Mouse (Mus musculus): ENCODE measurements at regions not wholly inside any gene's neighbourhood (a gene's known extent, or its start where the extent isn't known, plus 50 kb on each side); places are given as distances from the start of the nearest gene placed in this dataset.

GRCm38 (mm10) chr9:59116561-59116960 lies 80.3 kb upstream of the Neo1 start:
- TF ChIP-seq CHD2 (IDR thresholded peaks at IDR 0.05; ENCODE audit: low read length) (no peak), GATA1 (IDR thresholded peaks at IDR 0.05; ENCODE audit: low read depth, low read length) (no peak), MXI1 (IDR thresholded peaks at IDR 0.05; ENCODE audit: low read depth, low read length) (no peak), POLR2AphosphoS2 (IDR thresholded peaks at IDR 0.05; ENCODE audit: low read length) (no peak), RAD21 (IDR thresholded peaks at IDR 0.05; ENCODE audit: low read depth, low read length) (no peak), NELFE (IDR thresholded peaks at IDR 0.05; ENCODE audit: low read depth, low read length) (no peak), ZC3H11A (IDR thresholded peaks at IDR 0.05; ENCODE audit: low read depth, low read length) (no peak), MEF2A (IDR thresholded peaks at IDR 0.05; ENCODE audit: extremely low read depth, insufficient replicate concordance, low read depth, low read length, poor library complexity, severe bottlenecking) (no peak)
- Histone ChIP-seq H3K4me1 (ENCODE audit: control insufficient read depth in 1 of 2, insufficient read depth in 2 of 2, low read length in 2 of 2) (peaks cover 0 to 2% of the 10 kb centered on the region in 2 experiments; a peak in 1 of 4 replicates), H3K79me2 (ENCODE audit: control insufficient read depth, insufficient read depth, low read length, poor library complexity) (no peaks in the 10 kb centered on the region), H3K4me3 (ENCODE audit: control insufficient read depth in 1 of 2, insufficient read depth in 1 of 2, low read depth in 2 of 2, low read length in 2 of 2) (no peak overlapping the region), H3K9me3 (replicated peaks; ENCODE audit: insufficient read depth, low read length) (no peaks in the 10 kb centered on the region), H3K9ac (ENCODE audit: control insufficient read depth, low read depth, low read length, poor library complexity, severe bottlenecking) (no peak overlapping the region), H3K27ac (ENCODE audit: control insufficient read depth, low read depth, low read length) (no peak overlapping the region), H3K27me3 (ENCODE audit: control insufficient read depth in 1 of 2, insufficient read depth in 2 of 2, low read length in 2 of 2) (peaks cover 12 to 25% of the 10 kb centered on the region in 2 experiments), H3K36me3 (ENCODE audit: control insufficient read depth in 1 of 2, insufficient read depth in 2 of 2, low read length in 2 of 2) (no peaks in the 10 kb centered on the region)
- DNase-seq (ENCODE audit: low read depth, low spot score): no peak

DNA sequence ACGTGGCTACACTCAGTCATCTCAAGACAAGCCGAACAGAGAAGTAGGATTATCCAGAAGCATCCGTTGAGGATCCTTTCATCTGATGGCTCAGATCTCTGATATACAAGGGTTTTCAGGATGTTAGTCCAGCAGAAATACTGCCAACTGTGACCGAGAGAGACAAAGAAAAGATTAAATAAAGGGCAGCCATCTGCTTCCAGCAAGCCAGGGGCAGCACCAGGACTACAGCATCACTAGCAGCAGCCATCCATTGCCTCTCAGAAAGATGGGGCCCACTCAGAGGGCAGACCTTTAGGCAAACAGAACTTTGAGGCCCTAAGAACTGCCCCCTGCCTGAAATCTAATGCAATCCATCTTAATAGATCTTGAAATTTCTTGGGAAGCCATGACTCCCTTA lies 77.6 kb upstream of the Neo1 start:
- TF ChIP-seq TAL1 (IDR thresholded peaks at IDR 0.05; ENCODE audit: low read length) (no peak), MAX (IDR thresholded peaks at IDR 0.05; ENCODE audit: low read length) (no peak), RAD21 (IDR thresholded peaks at IDR 0.05; ENCODE audit: low read depth, low read length) (no peak), EP300 (IDR thresholded peaks at IDR 0.05; ENCODE audit: low read depth in 1 of 2, low read length in 2 of 2) (no peak), ZC3H11A (IDR thresholded peaks at IDR 0.05; ENCODE audit: low read depth, low read length) (no peak), ZNF384 (IDR thresholded peaks at IDR 0.05; ENCODE audit: low read depth, low read length) (no peak), CTCF (IDR thresholded peaks at IDR 0.05 in 2 of 3, conservative IDR thresholded peaks at IDR 0.05 in 1 of 3; ENCODE audit: control insufficient read depth in 1 of 3, insufficient read depth in 1 of 3, low read depth in 2 of 3, low read length in 3 of 3, poor library complexity in 1 of 3, severe bottlenecking in 1 of 3) (no peak), NRF1 (IDR thresholded peaks at IDR 0.05; ENCODE audit: insufficient read depth, low read depth, low read length, poor library complexity, severe bottlenecking) (no peak), POLR2AphosphoS2 (IDR thresholded peaks at IDR 0.05; ENCODE audit: low read length) (no peak), SIN3A (IDR thresholded peaks at IDR 0.05; ENCODE audit: low read length) (no peak), POLR2AphosphoS5 (IDR thresholded peaks at IDR 0.05; ENCODE audit: borderline replicate concordance, low read depth, low read length) (no peak), UBTF (IDR thresholded peaks at IDR 0.05; ENCODE audit: borderline replicate concordance, insufficient read depth, low read depth, low read length) (no peak)
- Histone ChIP-seq H3K36me3 (ENCODE audit: control insufficient read depth in 1 of 2, insufficient read depth in 2 of 2, low read length in 2 of 2) (no peaks in the 10 kb centered on the region), H3K79me2 (ENCODE audit: control insufficient read depth, insufficient read depth, low read length, poor library complexity) (no peaks in the 10 kb centered on the region), H3K27me3 (ENCODE audit: control insufficient read depth in 1 of 2, insufficient read depth in 2 of 2, low read length in 2 of 2) (peaks cover 13 to 24% of the 10 kb centered on the region in 2 experiments), H3K4me3 (ENCODE audit: control insufficient read depth in 1 of 2, insufficient read depth in 1 of 2, low read depth in 2 of 2, low read length in 2 of 2) (no peak overlapping the region), H3K9me3 (replicated peaks; ENCODE audit: insufficient read depth, low read length) (no peaks in the 10 kb centered on the region), H3K4me1 (ENCODE audit: control insufficient read depth in 1 of 2, insufficient read depth in 2 of 2, low read length in 2 of 2) (peaks cover 0 to 2% of the 10 kb centered on the region in 2 experiments; a peak in 1 of 4 replicates), H3K9ac (ENCODE audit: control insufficient read depth, low read depth, low read length, poor library complexity, severe bottlenecking) (no peak overlapping the region), H3K27ac (ENCODE audit: control insufficient read depth, low read depth, low read length) (no peak overlapping the region)
- DNase-seq (ENCODE audit: low read depth, low spot score): no peak

All from MEL (cell line).